Mouse (Mus musculus) gastrocnemius, postnatal 4 days (tissue): Measurements from ENCODE around the gene Ldb3. TPM values are rescaled to one million over a fixed set of nuclear protein-coding genes. Genes with fewer than 3 reads are reported as not detected.

ENCODE experiments used
- total RNA-seq, 2 experiments: library from RNA; stranded (reverse); gene quantifications; 2 replicates each; pipeline ENCODE4 v1.2.3; 2021

The Ldb3 gene
- total RNA-seq, 2 experiments from 2014 or later = 1,045 to 1,064 TPM

Other genes starting within 250 kb of the Ldb3 start
- gene Fam25c, start 233.2 kb downstream of the Ldb3 start, total RNA-seq = not detected
- gene Sncg, start 213.9 kb downstream of the Ldb3 start, total RNA-seq = 10 to 100 TPM in 1 of 2 experiments, 1 to 10 TPM in 1; 7.9 to 18.7 TPM
- 10 to 100 TPM; 17.4 to 17.5 TPM for gene Mmrn2, start 213.2 kb downstream of the Ldb3 start, total RNA-seq
- gene Bmpr1a, start 85.3 kb downstream of the Ldb3 start, total RNA-seq = 100 to 1,000 TPM in 1 of 2 experiments, 10 to 100 TPM in 1; 99.6 to 112 TPM
- gene 9230112D13Rik, start 65.9 kb downstream of the Ldb3 start, total RNA-seq = not detected
- under 1 TPM; 0.13 to 0.20 TPM for gene Opn4, start 11.5 kb upstream of the Ldb3 start, total RNA-seq
- 10 to 100 TPM; 48.5 to 53.4 TPM for gene Wapl, start 85.2 kb upstream of the Ldb3 start, total RNA-seq
- gene Grid1, start 231.4 kb upstream of the Ldb3 start, total RNA-seq = under 1 TPM; 0.27 to 0.34 TPM